Mouse (Mus musculus): Measurements from ENCODE around the gene Erh.
A peak's percentile ranks its signal among the peaks of the same experiment; 100 is the strongest.

The Erh gene

GRCm38 (mm10) chr12:80615371-80616257 is 28.5 kb downstream of the Erh start:
- no peak for DNase-seq

- DNase-seq, result no peak
These were observed 31.9 kb downstream of the Erh start for GRCm38 (mm10) chr12:80612113-80612791.

GRCm38 (mm10) chr12:80609928-80610327 is 34.2 kb downstream of the Erh start:
- no peak for DNase-seq

- no peak for DNase-seq
These were observed 35.6 kb downstream of the Erh start for GRCm38 (mm10) chr12:80608576-80608975.

- no peak for DNase-seq
These were observed 39.9 kb downstream of the Erh start for GRCm38 (mm10) chr12:80604218-80604617.

GRCm38 (mm10) chr12:80603566-80603965 is 40.6 kb downstream of the Erh start:
- DNase-seq, result no peak

GRCm38 (mm10) chr12:80602432-80602831 is 41.7 kb downstream of the Erh start:
- DNase-seq, result no peak

- no peak for DNase-seq
These were observed 42.4 kb downstream of the Erh start for GRCm38 (mm10) chr12:80601597-80602269.

- DNase-seq, result peak; percentile 23
These were observed 45.4 kb downstream of the Erh start for GRCm38 (mm10) chr12:80598756-80599155.

GRCm38 (mm10) chr12:80598236-80598635 is 45.9 kb downstream of the Erh start:
- DNase-seq, result no peak

- no peak for DNase-seq
These were observed 48.2 kb downstream of the Erh start for GRCm38 (mm10) chr12:80595968-80596367.

- DNase-seq, result no peak
These were observed 48.6 kb downstream of the Erh start for GRCm38 (mm10) chr12:80595566-80595965.

- no peak for DNase-seq
These were observed 49.4 kb downstream of the Erh start for GRCm38 (mm10) chr12:80594781-80595180.

- DNase-seq, result no peak
These were observed 50.0 kb downstream of the Erh start for GRCm38 (mm10) chr12:80594141-80594540.

- no peak for DNase-seq
These were observed 59.2 kb downstream of the Erh start for GRCm38 (mm10) chr12:80584973-80585372.

Measured in cerebellum, adult 11 months (tissue).